Mouse (Mus musculus): Measurements from ENCODE around the gene Gcdh. TPM values are rescaled to one million over a fixed set of nuclear protein-coding genes. Genes with fewer than 3 reads are reported as not detected.

The Gcdh gene
- polyA plus RNA-seq, 1 experiment from 2014 or later = 30.4 TPM

DNA sequence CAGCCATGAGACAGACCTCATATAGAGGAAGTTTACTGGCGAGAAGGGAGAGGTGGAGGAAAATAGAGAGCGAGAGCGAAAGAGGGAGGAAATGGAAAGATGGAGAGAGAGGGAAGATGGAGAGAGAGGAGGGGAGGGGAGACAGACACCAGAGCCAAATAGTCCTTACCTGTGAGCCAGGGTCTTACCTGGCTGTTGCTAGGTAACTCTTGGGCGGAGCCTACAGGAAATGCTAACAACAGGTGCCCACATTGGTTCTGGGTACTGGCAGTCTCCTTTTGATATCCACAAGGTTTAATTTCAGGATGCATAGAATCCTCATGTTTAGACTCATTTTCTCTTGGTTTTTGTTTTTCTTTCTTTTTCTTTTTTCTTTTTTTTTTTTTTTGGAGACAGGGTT, 20.7 kb downstream of the Gcdh start:
- Histone ChIP-seq H3K4me2 (peak overlapping the region; percentile 99), H3K36me3 (ENCODE audit: insufficient read depth) (peaks cover 19% of the 10 kb centered on the region), H3K27me3 (ENCODE audit: insufficient read depth, low read length) (no peaks in the 10 kb centered on the region), H3K4me3 (ENCODE audit: low read depth, low read length) (peak overlapping the region; percentile 49), H3K9ac (peak overlapping the region; percentile 61; the same call in 1 of the 2 replicates), H3K27ac (ENCODE audit: low read depth) (no peak overlapping the region), H3K9me3 (ENCODE audit: low read depth, low read length) (no peaks in the 10 kb centered on the region), H3K4me1 (ENCODE audit: insufficient read depth) (peaks cover 8% of the 10 kb centered on the region)
- no peak for ATAC-seq (ENCODE audit: insufficient read depth)
- peak; percentile 45 for DNase-seq
- 53% methylated on average over 4 of the region's 4 CpGs for WGBS
- TF ChIP-seq CTCF (IDR thresholded peaks at IDR 0.05; ENCODE audit: low read depth) = no peak

DNA sequence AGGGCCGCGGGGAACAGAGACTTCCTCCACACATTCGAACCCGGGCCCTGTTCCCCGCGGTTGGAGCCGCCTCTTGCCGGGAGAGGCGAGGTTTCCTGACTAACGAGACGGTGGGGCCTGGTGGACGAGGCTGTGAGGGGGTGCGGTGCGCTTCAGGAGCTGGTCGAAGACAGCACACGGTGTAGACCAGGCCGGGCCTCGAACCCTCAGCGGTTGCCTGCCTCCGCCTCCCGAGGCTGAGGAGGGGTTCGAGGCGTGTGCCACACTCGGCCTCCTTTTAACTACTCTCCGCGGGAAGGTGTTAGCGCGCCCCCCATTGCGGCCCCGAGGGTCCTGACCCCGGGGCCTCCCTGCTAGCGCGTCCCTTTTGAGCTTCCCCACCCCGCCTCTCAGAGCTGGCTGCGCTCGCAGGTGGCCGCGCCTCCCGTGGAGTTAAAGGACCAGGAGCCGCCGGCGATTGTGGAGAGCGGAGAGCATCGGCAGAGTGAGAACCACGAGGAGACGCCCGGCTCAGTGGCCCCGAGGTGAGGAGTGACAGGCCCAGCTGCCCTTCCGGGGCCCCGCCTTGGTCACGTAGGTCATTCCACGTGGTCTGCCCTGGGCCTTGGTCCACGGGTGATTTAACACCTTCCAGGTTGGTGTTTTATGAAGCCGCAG, 21.3 kb downstream of the Gcdh start:
- TF ChIP-seq CTCF (IDR thresholded peaks at IDR 0.05; ENCODE audit: low read depth) = no peak
- WGBS = 2% methylated on average over 54 of the region's 54 CpGs
- DNase-seq (peak; percentile 61), ATAC-seq (ENCODE audit: insufficient read depth) (peak; percentile 76)
- Histone ChIP-seq H3K4me1 (ENCODE audit: insufficient read depth) (peaks cover 8% of the 10 kb centered on the region), H3K4me2 (peak overlapping the region; percentile 99), H3K9me3 (ENCODE audit: low read depth, low read length) (no peaks in the 10 kb centered on the region), H3K27me3 (ENCODE audit: insufficient read depth, low read length) (no peaks in the 10 kb centered on the region), H3K27ac (ENCODE audit: low read depth) (no peak overlapping the region), H3K36me3 (ENCODE audit: insufficient read depth) (peaks cover 25% of the 10 kb centered on the region), H3K4me3 (ENCODE audit: low read depth, low read length) (peak overlapping the region; percentile 49), H3K9ac (peak overlapping the region; percentile 61)

DNA sequence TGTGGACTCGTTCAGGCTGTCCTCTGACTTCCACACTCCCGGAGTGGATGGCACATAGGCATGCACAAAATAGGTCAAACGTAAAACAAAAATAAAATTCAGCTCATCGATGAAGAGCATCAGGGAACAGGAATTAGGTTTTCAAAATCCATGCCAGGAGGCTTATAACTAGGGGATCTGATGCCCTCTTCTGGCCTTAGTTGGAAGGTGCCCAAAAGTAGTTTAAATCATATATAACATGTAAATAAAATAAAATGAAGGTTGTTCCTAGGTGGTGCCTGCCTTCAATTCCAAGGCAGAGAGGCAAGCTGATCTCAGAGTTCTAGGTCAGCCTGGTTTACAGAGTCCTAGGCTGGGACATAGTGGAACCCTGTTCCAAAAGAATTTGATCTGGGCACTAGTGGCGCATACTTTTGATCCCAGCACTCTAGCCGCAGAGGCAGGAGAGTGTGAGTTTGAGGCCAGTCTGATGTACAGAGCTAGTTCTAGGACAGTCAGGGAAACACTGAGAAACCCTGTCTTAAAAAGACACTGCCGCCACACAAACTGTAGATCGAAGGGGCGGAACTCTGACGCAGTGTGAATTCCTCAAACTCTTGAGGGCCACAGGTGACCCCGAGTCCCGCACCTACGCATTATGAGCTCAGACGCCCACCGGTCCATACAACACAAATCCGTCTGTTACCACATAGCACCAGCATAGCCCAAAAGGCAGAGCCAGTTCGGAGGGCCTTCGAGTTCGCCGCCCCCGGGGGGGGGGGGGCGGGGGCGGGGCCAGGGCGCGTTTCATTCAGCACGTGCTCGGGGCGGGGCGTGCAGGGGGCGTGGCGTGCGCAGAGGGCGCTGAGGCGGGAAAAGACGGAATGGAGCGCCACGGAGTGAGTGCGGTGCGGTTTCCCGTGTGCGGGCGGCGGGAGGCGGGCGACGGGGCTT, 22.1 kb downstream of the Gcdh start, which contains the start of gene Syce2:
Syce2 (plus strand) TSS at position 736 of the 933 bp plus-strand sequence.
- H3K4me2 ChIP-seq = peak within 1 kb of the TSS; percentile 99
- WGBS = 12% methylated on average over 44 of the region's 46 CpGs
- H3K4me3 ChIP-seq (ENCODE audit: low read depth, low read length) = peak within 1 kb of the TSS; percentile 49
- H3K27ac ChIP-seq (ENCODE audit: low read depth) = no peak within 1 kb of the TSS
- peak; percentile 86 for DNase-seq
- H3K27me3 ChIP-seq (ENCODE audit: insufficient read depth, low read length) = no peaks in the 10 kb centered on the region
- H3K36me3 ChIP-seq (ENCODE audit: insufficient read depth) = peaks cover 33% of the 10 kb centered on the region
- peak; percentile 47 for TF ChIP-seq CTCF (IDR thresholded peaks at IDR 0.05; ENCODE audit: low read depth)
- no peaks in the 10 kb centered on the region for H3K9me3 ChIP-seq (ENCODE audit: low read depth, low read length)
- peak; percentile 74 for ATAC-seq (ENCODE audit: insufficient read depth)
- peaks cover 8% of the 10 kb centered on the region for H3K4me1 ChIP-seq (ENCODE audit: insufficient read depth)
- H3K9ac ChIP-seq = peak within 1 kb of the TSS; percentile 61

DNA sequence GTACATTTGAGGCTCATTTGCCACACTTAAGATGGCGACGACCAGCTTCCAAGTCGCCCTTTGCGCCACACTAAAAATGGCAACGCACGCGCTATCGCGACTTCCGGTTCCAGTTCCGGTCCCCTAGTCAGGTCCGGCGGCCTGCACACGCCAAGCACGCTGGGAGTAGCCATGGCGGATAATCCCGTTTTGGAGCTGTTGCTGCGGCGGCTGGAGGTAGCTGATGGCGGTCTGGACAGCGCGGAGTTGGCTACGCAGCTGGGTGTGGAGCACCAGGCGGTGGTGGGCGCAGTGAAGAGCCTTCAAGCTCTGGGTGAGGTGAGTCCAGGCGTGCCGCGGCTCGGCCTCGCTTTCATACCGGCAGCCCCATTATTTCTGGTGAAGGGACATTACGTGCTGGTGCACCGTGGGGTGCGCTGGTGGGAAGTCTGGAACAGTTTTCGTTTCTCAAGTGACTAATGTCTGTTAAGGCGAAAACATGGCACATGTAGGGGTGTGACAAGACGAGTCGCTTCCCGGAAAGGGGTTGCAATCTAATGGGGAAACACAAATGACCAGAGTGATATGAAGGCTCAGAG, 36.8 kb downstream of the Gcdh start, which contains the start of gene Farsa:
Farsa (plus strand) TSS at position 126 of the 578 bp plus-strand sequence.
- peaks cover 32% of the 10 kb centered on the region for H3K36me3 ChIP-seq (ENCODE audit: insufficient read depth)
- peak within 1 kb of the TSS; percentile 92 for H3K9ac ChIP-seq
- no peak for TF ChIP-seq CTCF (IDR thresholded peaks at IDR 0.05; ENCODE audit: low read depth)
- no peaks in the 10 kb centered on the region for H3K9me3 ChIP-seq (ENCODE audit: low read depth, low read length)
- peak within 1 kb of the TSS; percentile 75 for H3K27ac ChIP-seq (ENCODE audit: low read depth)
- 0 out of 2 replicates have a peak, but pooled peaks cover 8% of the 10 kb centered on the region for H3K4me1 ChIP-seq (ENCODE audit: insufficient read depth)
- peak within 1 kb of the TSS; percentile 92 for H3K4me3 ChIP-seq (ENCODE audit: low read depth, low read length)
- WGBS = under 1% methylated on average over 39 of the region's 39 CpGs
- DNase-seq (peak; percentile 99), ATAC-seq (ENCODE audit: insufficient read depth) (peak; percentile 96)
- H3K4me2 ChIP-seq = peak within 1 kb of the TSS; percentile 65
- H3K27me3 ChIP-seq (ENCODE audit: insufficient read depth, low read length) = no peaks in the 10 kb centered on the region

DNA sequence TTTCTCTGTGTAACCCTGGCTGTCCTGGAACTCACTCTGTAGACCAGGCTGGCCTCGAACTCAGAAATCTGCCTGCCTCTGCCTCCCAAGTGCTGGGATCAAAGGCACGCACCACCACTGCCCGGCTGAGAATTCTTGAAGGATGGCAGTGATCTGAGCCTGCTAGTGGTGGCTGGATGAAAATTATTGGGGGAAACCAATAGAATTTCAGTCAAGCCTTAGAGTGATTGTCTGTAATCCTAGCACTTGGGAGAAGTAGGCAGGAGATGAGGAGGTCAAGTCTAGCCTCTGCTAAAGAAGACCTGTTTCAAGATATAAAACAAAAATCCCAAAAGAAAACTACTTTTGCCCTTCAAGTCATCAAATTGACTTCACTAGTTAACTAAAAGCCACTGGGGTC, 37.3 kb downstream of the Gcdh start:
- Histone ChIP-seq H3K4me3 (ENCODE audit: low read depth, low read length) (no peak overlapping the region; the same call in 1 of the 2 replicates), H3K9ac (no peak overlapping the region), H3K27ac (ENCODE audit: low read depth) (no peak overlapping the region), H3K4me1 (ENCODE audit: insufficient read depth) (0 out of 2 replicates have a peak, but pooled peaks cover 8% of the 10 kb centered on the region), H3K36me3 (ENCODE audit: insufficient read depth) (peaks cover 27% of the 10 kb centered on the region), H3K9me3 (ENCODE audit: low read depth, low read length) (no peaks in the 10 kb centered on the region), H3K4me2 (peak overlapping the region; percentile 7; the same call in 1 of the 2 replicates), H3K27me3 (ENCODE audit: insufficient read depth, low read length) (no peaks in the 10 kb centered on the region)
- WGBS = 83% methylated on average over 3 of the region's 3 CpGs
- no peak for DNase-seq
- no peak for TF ChIP-seq CTCF (IDR thresholded peaks at IDR 0.05; ENCODE audit: low read depth)
- ATAC-seq (ENCODE audit: insufficient read depth) = peak; percentile 16; the same call in 1 of the 2 replicates

DNA sequence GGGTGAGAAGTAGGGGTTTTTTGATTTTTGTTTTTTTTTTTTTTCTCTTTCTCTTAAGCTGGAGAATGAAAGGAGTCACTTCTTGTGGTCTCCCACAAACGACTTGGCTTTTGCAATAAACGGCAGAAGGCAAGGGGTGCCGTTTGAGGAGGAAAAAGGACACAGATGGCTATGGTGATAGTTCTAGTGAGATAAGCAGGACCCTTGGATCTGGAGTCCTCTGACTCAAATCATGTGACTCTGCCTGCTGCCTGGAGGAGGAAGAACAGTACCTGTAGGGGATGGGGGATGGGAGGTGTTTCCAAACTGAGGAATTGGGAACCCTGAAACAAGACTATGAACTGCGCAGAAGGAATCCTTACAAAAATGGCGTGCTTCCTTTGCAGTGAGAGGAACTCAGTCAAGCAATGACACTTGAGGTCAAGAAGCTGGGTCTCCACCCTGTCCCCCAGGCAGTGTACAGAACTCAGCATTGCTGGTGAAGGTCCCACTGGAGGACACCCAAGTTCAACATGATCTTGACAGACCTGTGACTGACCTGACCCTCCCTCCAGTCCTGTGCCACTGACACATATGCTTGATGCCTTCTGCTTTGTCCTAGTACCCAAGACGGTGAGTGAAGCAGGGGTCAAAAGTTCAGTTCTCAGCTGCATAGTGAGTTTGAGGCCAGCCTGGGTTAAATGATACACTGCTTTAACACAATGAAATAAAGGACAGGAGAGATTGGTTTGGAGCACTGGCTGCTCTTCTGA, 45.9 kb downstream of the Gcdh start:
- Histone ChIP-seq H3K36me3 (ENCODE audit: insufficient read depth) (peaks cover 32% of the 10 kb centered on the region), H3K9ac (peak overlapping the region; percentile 73), H3K27ac (ENCODE audit: low read depth) (peak overlapping the region; percentile 88), H3K27me3 (ENCODE audit: insufficient read depth, low read length) (no peaks in the 10 kb centered on the region), H3K4me1 (ENCODE audit: insufficient read depth) (peaks cover 12% of the 10 kb centered on the region), H3K9me3 (ENCODE audit: low read depth, low read length) (no peaks in the 10 kb centered on the region), H3K4me3 (ENCODE audit: low read depth, low read length) (peak overlapping the region; percentile 97), H3K4me2 (peak overlapping the region; percentile 88)
- WGBS = 39% methylated on average over 6 of the region's 6 CpGs
- TF ChIP-seq CTCF (IDR thresholded peaks at IDR 0.05; ENCODE audit: low read depth) = no peak
- ATAC-seq (ENCODE audit: insufficient read depth) (no peak), DNase-seq (peak; percentile 15)

All from lung, embryonic 14.5 days (tissue).